Mouse (Mus musculus) liver, postnatal 0 days (tissue): ENCODE results near the gene Ifitm1.

ENCODE experiments used
- CTCF ChIP-seq: sonication (generic); IDR thresholded peaks from 2 replicates; pipeline ENCODE4 v1.5.1; 2016; ENCODE audit warnings: antibody characterized with exemption, low read depth
- EP300 ChIP-seq: IDR thresholded peaks from 2 replicates; pipeline ENCODE4 v1.6.1; 2016; ENCODE audit warnings: antibody characterized with exemption, low read depth, mild to moderate bottlenecking

DNA sequence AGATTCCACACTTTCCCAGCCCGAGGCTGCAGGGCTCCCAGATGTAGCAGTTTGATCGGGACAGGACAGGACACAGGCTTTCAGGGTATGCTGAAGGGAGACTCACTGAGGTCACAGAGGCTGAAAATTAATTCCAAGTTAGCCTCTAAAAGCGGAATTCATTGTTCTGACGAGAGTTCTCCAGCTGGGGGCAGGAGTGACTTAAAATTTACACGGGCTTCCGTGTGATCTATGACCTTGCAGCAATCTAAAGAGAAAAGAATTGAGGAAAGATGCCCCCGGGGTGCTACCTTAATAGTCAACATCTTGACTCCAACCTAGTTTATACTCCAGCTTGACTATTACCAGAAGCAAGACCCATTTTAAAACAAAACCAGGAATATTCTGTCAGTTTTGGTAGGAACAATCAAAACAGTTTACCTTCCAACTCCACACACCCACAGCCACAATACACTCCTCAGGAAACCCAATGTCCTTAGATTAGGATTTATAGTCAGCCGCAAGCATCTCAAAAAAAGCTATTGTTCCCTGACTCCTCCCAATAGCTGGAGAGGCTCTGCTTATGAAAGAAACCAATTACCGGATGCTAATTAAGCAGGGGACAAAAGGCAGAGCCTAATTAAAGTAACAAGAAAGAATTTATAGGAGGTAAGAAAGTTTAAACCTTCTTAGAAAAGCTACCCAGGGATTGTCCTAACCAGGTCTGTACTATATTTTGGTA lies 7.7 kb upstream of the Ifitm1 start:
- TF ChIP-seq CTCF (peak; percentile 69), EP300 (no peak)
